Mouse (Mus musculus): ENCODE data around the gene Pagr1b. TPM values are rescaled to one million over a fixed set of nuclear protein-coding genes. Genes with fewer than 3 reads are reported as not detected.

Gene Pagr1b
- polyA plus RNA-seq, 1 experiment: 5.3 TPM

- no peak for DNase-seq (ENCODE audit: low read depth)
These were observed 16.7 kb downstream of the Pagr1b start for GRCm38 (mm10) chr7:126999568-126999967.

- no peak for DNase-seq (ENCODE audit: low read depth)
These were observed 19.8 kb downstream of the Pagr1b start for GRCm38 (mm10) chr7:126996449-126996848.

- no peak for DNase-seq (ENCODE audit: low read depth)
These were observed 27.5 kb downstream of the Pagr1b start for GRCm38 (mm10) chr7:126988816-126989215.

GRCm38 (mm10) chr7:126986319-126986718 is 30.0 kb downstream of the Pagr1b start:
- DNase-seq (ENCODE audit: low read depth): no peak

- no peak for DNase-seq (ENCODE audit: low read depth)
These were observed 31.4 kb downstream of the Pagr1b start for GRCm38 (mm10) chr7:126984667-126985444.

- no peak for DNase-seq (ENCODE audit: low read depth)
These were observed 33.2 kb downstream of the Pagr1b start for GRCm38 (mm10) chr7:126983113-126983512.

- no peak for DNase-seq (ENCODE audit: low read depth)
These were observed 34.2 kb downstream of the Pagr1b start for GRCm38 (mm10) chr7:126982054-126982453.

- DNase-seq (ENCODE audit: low read depth): no peak
These were observed 34.7 kb downstream of the Pagr1b start for GRCm38 (mm10) chr7:126981601-126982000.

- no peak for DNase-seq (ENCODE audit: low read depth)
These were observed 37.4 kb downstream of the Pagr1b start for GRCm38 (mm10) chr7:126978841-126979240.

- no peak for DNase-seq (ENCODE audit: low read depth)
These were observed 39.3 kb downstream of the Pagr1b start for GRCm38 (mm10) chr7:126976878-126977459.

- DNase-seq (ENCODE audit: low read depth): no peak
These were observed 40.1 kb downstream of the Pagr1b start, which contains the start of gene Cdiptos for GRCm38 (mm10) chr7:126975950-126976866. Gene Cdiptos, minus strand, starts transcription at chr7:126976098.

GRCm38 (mm10) chr7:126975893-126975949 is 40.6 kb downstream of the Pagr1b start, which contains the start of gene Cdipt:
Gene Cdipt, plus strand, starts transcription at chr7:126975914.
- no peak for DNase-seq (ENCODE audit: low read depth)

GRCm38 (mm10) chr7:126975493-126975892 is 40.8 kb downstream of the Pagr1b start:
- no peak for DNase-seq (ENCODE audit: low read depth)

GRCm38 (mm10) chr7:126967361-126967760 is 48.9 kb downstream of the Pagr1b start:
- DNase-seq (ENCODE audit: low read depth): no peak

GRCm38 (mm10) chr7:126965568-126965967 is 50.7 kb downstream of the Pagr1b start:
- no peak for DNase-seq (ENCODE audit: low read depth)

GRCm38 (mm10) chr7:126963548-126964286 is 52.6 kb downstream of the Pagr1b start:
- DNase-seq (ENCODE audit: low read depth): no peak

GRCm38 (mm10) chr7:126961965-126962364 is 54.3 kb downstream of the Pagr1b start:
- DNase-seq (ENCODE audit: low read depth): no peak

GRCm38 (mm10) chr7:126961095-126961494 is 55.2 kb downstream of the Pagr1b start:
- no peak for DNase-seq (ENCODE audit: low read depth)

GRCm38 (mm10) chr7:126959780-126960179 is 56.5 kb downstream of the Pagr1b start:
- no peak for DNase-seq (ENCODE audit: low read depth)

GRCm38 (mm10) chr7:126955125-126955524 is 61.2 kb downstream of the Pagr1b start:
- DNase-seq (ENCODE audit: low read depth): no peak

- DNase-seq (ENCODE audit: low read depth): no peak
These were observed 63.6 kb downstream of the Pagr1b start for GRCm38 (mm10) chr7:126952646-126953045.

- no peak for DNase-seq (ENCODE audit: low read depth)
These were observed 64.5 kb downstream of the Pagr1b start for GRCm38 (mm10) chr7:126951741-126952140.

Measured in gonadal fat pad, adult 2 months (tissue).